Mouse (Mus musculus) bone marrow, adult 2 months (tissue): ENCODE measurements around the gene Fam104a. TPM values are rescaled to one million over a fixed set of nuclear protein-coding genes. Genes with fewer than 3 reads are reported as not detected.

ENCODE experiments used
- H3K27ac ChIP-seq: fragments of 200-500 bp; 2 replicates; pipeline ENCODE4 v1.5.1; 2012; ENCODE audit warnings: low read depth, mild to moderate bottlenecking, control low read depth, inconsistent platforms, low read length; ENCODE audit not compliant: control insufficient read depth, poor library complexity, insufficient read depth
- H3K4me1 ChIP-seq: fragments of 200-500 bp; 2 replicates; pipeline ENCODE4 v1.6.1; 2011; ENCODE audit warnings: low read length; ENCODE audit not compliant: control insufficient read depth, insufficient read depth
- H3K4me3 ChIP-seq: fragments of 200-500 bp; replicated peaks from 2 replicates; pipeline ENCODE3; 2011; ENCODE audit warnings: mild to moderate bottlenecking, low read depth, low read length, control low read depth; ENCODE audit not compliant: control insufficient read depth
- CTCF ChIP-seq: fragments of 200-500 bp; IDR thresholded peaks from 2 replicates; pipeline ENCODE4 v1.5.1; 2011; ENCODE audit warnings: low read length, control low read depth; ENCODE audit not compliant: control insufficient read depth, insufficient read depth
- POLR2A ChIP-seq: fragments of 200-500 bp; IDR thresholded peaks from 2 replicates; pipeline ENCODE4 v1.6.1; 2011; ENCODE audit warnings: low read depth, mild to moderate bottlenecking, control low read depth, low read length, borderline replicate concordance; ENCODE audit not compliant: control insufficient read depth
- WGBS: fragments of 180-500 bp; shearing (Covaris S2); methylation state at CpG from one replicate; pipeline ENCODE4 v1.1.7; 2018; 5-methylcytosine and 5-hydroxymethylcytosine counted together
- polyA plus RNA-seq: library from polyadenylated mRNA; stranded (reverse); fragments of >200 nt; gene quantifications from 2 replicates; pipeline ENCODE4 v1.2.4, GENCODE M21; 2011; ENCODE audit warnings: low replicate concordance; ENCODE audit not compliant: missing spikeins, insufficient read depth, insufficient read length

Gene Fam104a
- polyA plus RNA-seq, 1 experiment: 35.2 TPM

GRCm38 (mm10) chr11:113621001-113621400 lies 63.0 kb downstream of the Fam104a start:
- Histone ChIP-seq H3K4me3 (no peak overlapping the region), H3K27ac (no peak overlapping the region), H3K4me1 (no peaks in the 10 kb centered on the region; the same call in 1 of the 2 replicates)
- TF ChIP-seq CTCF (no peak), POLR2A (no peak)
- 41% methylated on average over 2 of the region's 2 CpGs for WGBS

- H3K4me3 ChIP-seq: no peak overlapping the region
- no peak overlapping the region for H3K27ac ChIP-seq
- TF ChIP-seq POLR2A: no peak
- no peak for TF ChIP-seq CTCF
- 2% methylated on average over 31 of the region's 31 CpGs for WGBS
- no peaks in the 10 kb centered on the region; the same call in 1 of the 2 replicates for H3K4me1 ChIP-seq
Observed at GRCm38 (mm10) chr11:113619420-113620080, 64.4 kb downstream of the Fam104a start.

GRCm38 (mm10) chr11:113618672-113619419 lies 65.1 kb downstream of the Fam104a start, which contains the start of gene Sstr2:
Gene Sstr2 (plus strand): TSS chr11:113619342.
- under 1% methylated on average over 54 of the region's 54 CpGs for WGBS
- Histone ChIP-seq H3K27ac (no peak within 1 kb of the TSS; the same call in 1 of the 2 replicates), H3K4me3 (peak within 1 kb of the TSS; percentile 49), H3K4me1 (no peaks in the 10 kb centered on the region; the same call in 1 of the 2 replicates)
- no peak for TF ChIP-seq POLR2A
- TF ChIP-seq CTCF: no peak

- Histone ChIP-seq H3K4me1 (no peaks in the 10 kb centered on the region; the same call in 1 of the 2 replicates), H3K4me3 (no peak overlapping the region), H3K27ac (no peak overlapping the region; the same call in 1 of the 2 replicates)
- TF ChIP-seq POLR2A: no peak
- no peak for TF ChIP-seq CTCF
- 10% methylated on average over 4 of the region's 4 CpGs for WGBS
Observed at GRCm38 (mm10) chr11:113618303-113618671, 65.7 kb downstream of the Fam104a start.

GRCm38 (mm10) chr11:113617132-113617911 lies 66.6 kb downstream of the Fam104a start:
- 0 out of 2 replicates have a peak, but pooled peaks have one; percentile 17 for TF ChIP-seq CTCF
- TF ChIP-seq POLR2A: no peak
- Histone ChIP-seq H3K4me1 (no peaks in the 10 kb centered on the region; the same call in 1 of the 2 replicates), H3K27ac (no peak overlapping the region), H3K4me3 (no peak overlapping the region)
- 42% methylated on average over 14 of the region's 14 CpGs for WGBS

- TF ChIP-seq POLR2A: no peak
- TF ChIP-seq CTCF: no peak
Observed at GRCm38 (mm10) chr11:113614476-113614875, 69.5 kb downstream of the Fam104a start.

GRCm38 (mm10) chr11:113611664-113612611 lies 72.0 kb downstream of the Fam104a start:
- 0 out of 2 replicates have a peak overlapping the region, but pooled peaks have one; percentile 6 for H3K27ac ChIP-seq
- TF ChIP-seq CTCF (peak; percentile 71), POLR2A (no peak)
- no peak overlapping the region for H3K4me3 ChIP-seq
- WGBS: 6% methylated on average over 24 of the region's 24 CpGs
- H3K4me1 ChIP-seq: no peaks in the 10 kb centered on the region

More at GRCm38 (mm10) chr11:113614476-113614875, 69.5 kb downstream of the Fam104a start:
- Histone ChIP-seq H3K27ac (no peak overlapping the region), H3K4me1 (no peaks in the 10 kb centered on the region; the same call in 1 of the 2 replicates), H3K4me3 (no peak overlapping the region)
- WGBS: 3% methylated on average over 6 of the region's 6 CpGs

Other genes starting within 250 kb of the Fam104a start
- gene Sstr2, start 64.8 kb downstream of the Fam104a start, polyA plus RNA-seq: not detected in 2 replicates
- 31.3 and 57.0 TPM in 2 replicates for gene Cog1, start 35.0 kb downstream of the Fam104a start, polyA plus RNA-seq
- gene Slc39a11, start 34.1 kb downstream of the Fam104a start, polyA plus RNA-seq: 9.0 and 14.7 TPM in 2 replicates
- 8.0 and 8.4 TPM in 2 replicates for gene D11Wsu47e, start 257 bp upstream of the Fam104a start, polyA plus RNA-seq
- gene Cpsf4l, start 25.9 kb upstream of the Fam104a start, polyA plus RNA-seq: not detected in 2 replicates
- gene Cdc42ep4, start 67.7 kb upstream of the Fam104a start, polyA plus RNA-seq: 8.6 and 9.5 TPM in 2 replicates